Mouse (Mus musculus): ENCODE results near the gene Abhd17a. TPM values are rescaled to one million over a fixed set of nuclear protein-coding genes. Genes with fewer than 3 reads are reported as not detected.

The Abhd17a gene
- total and polyA plus RNA-seq, 3 experiments = 37.2 to 49.1 (median 48.0) TPM

DNA sequence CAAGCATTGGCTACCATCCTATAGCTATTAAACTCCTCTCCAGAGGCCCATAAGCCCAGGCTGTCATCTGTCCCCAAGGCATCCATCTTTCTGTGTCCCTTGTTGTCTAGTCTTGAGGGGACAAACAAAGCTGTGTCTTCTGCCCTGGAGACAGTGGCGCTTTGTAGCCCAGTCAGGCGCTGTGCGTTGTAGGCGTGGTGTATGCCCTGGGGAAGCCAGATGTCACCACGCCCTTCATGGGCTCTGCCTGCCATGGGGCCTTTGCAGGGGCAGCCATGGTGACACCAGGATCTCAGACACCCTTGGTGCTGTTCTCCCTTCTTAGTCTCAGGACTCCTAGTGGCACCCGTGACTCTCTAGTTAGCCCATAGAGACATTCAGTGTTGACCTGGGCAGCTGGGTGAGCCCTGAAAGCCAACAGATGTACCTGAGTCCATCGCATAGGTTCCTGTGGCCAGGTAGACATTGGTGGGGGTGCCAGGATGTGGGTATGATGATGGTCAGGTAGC is 13.9 kb upstream of the Abhd17a start:
- Histone ChIP-seq H3K27me3 (replicated peaks) (no peaks in the 10 kb centered on the region), H3K27ac (ENCODE audit: insufficient read depth, low read depth) (0 out of 2 replicates have a peak overlapping the region, but pooled peaks have one; percentile 43), H3K4me1 (ENCODE audit: control insufficient read depth in 1 of 2, insufficient read depth in 2 of 2) (peaks cover 15 to 37% of the 10 kb centered on the region in 2 experiments), H3K4me2 (ENCODE audit: insufficient read depth, low read depth, poor library complexity, severe bottlenecking) (peak overlapping the region; percentile 92), H3K36me3 (replicated peaks in 1 of 2; ENCODE audit: control insufficient read depth in 1 of 2, insufficient read depth in 1 of 2, low read length in 1 of 2) (peaks cover 34 to 47% of the 10 kb centered on the region in 2 experiments), H3K79me2 (replicated peaks; ENCODE audit: control insufficient read depth, extremely low read depth, insufficient read depth, poor library complexity, severe bottlenecking) (peaks cover 35% of the 10 kb centered on the region), H3K9me3 (replicated peaks; ENCODE audit: low read length) (no peaks in the 10 kb centered on the region), H3K9ac (ENCODE audit: insufficient read depth, low read depth) (peak overlapping the region; percentile 95), H3K4me3 (replicated peaks in 1 of 3; ENCODE audit: low read depth in 2 of 3, low read length in 2 of 3, poor library complexity in 1 of 3) (peak overlapping the region; percentile 60 to 92 (median 89))
- TF ChIP-seq TBP (conservative IDR thresholded peaks at IDR 0.05; ENCODE audit: low read depth, low read length) (no peak), ZC3H11A (IDR thresholded peaks at IDR 0.05; ENCODE audit: low read depth, low read length) (no peak), ZNF384 (IDR thresholded peaks at IDR 0.05; ENCODE audit: low read depth, low read length) (no peak), USF1 (IDR thresholded peaks at IDR 0.05; ENCODE audit: low read depth, low read length) (no peak)
- in situ Hi-C loops (cut with MboI; ENCODE audit: low pct_ligation_motif_present, low pct_unique_long_range_greater_than_20kb, low sequenced_read_pairs) (no loop called here), dilution Hi-C loops (cut with MboI; ENCODE audit: extremely low pct_ligation_motif_present, extremely low pct_unique_long_range_greater_than_20kb, low sequenced_read_pairs) (no loop called here)
- DNase-seq (ENCODE audit: extremely low read depth) = peak; percentile 51

DNA sequence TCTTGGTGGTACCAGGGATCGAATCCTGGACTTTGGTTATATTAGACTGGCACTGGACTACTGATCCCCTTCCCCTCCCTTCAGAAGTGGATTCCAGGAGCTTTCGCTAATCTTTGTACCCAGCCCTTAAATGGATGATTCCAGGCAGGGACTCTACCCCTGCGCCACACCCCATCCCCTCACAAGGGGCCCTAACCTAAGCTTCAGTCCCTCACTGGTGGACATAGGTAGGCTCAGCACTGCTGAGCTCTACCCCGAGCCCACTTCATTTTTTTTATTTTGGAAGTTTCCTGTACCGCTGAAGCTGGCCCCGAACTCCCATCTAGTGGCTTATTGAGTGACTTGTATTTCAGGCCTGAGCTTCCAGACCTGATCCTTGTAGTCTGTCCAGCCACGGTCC is 13.2 kb upstream of the Abhd17a start:
- peaks cover 15 to 32% of the 10 kb centered on the region in 2 experiments for H3K4me1 ChIP-seq (ENCODE audit: control insufficient read depth in 1 of 2, insufficient read depth in 2 of 2)
- H3K27ac ChIP-seq (ENCODE audit: insufficient read depth, low read depth) = peak overlapping the region; percentile 43
- peaks cover 27 to 40% of the 10 kb centered on the region in 2 experiments for H3K36me3 ChIP-seq (replicated peaks in 1 of 2; ENCODE audit: control insufficient read depth in 1 of 2, insufficient read depth in 1 of 2, low read length in 1 of 2)
- peak overlapping the region; percentile 92 for H3K4me2 ChIP-seq (ENCODE audit: insufficient read depth, low read depth, poor library complexity, severe bottlenecking)
- no peaks in the 10 kb centered on the region for H3K9me3 ChIP-seq (replicated peaks; ENCODE audit: low read length)
- H3K9ac ChIP-seq (ENCODE audit: insufficient read depth, low read depth) = peak overlapping the region; percentile 95
- TF ChIP-seq MAFK (IDR thresholded peaks at IDR 0.05; ENCODE audit: insufficient replicate concordance, low read length) = no peak
- TF ChIP-seq SMC3 (IDR thresholded peaks at IDR 0.05; ENCODE audit: low read depth, low read length) = no peak
- TF ChIP-seq ZC3H11A (IDR thresholded peaks at IDR 0.05; ENCODE audit: low read depth, low read length) = no peak
- TF ChIP-seq NELFE (IDR thresholded peaks at IDR 0.05; ENCODE audit: low read depth, low read length) = no peak
- no peak for TF ChIP-seq CHD2 (IDR thresholded peaks at IDR 0.05; ENCODE audit: low read length)
- TF ChIP-seq HCFC1 (IDR thresholded peaks at IDR 0.05; ENCODE audit: low read depth, low read length) = no peak
- TF ChIP-seq GABPA (IDR thresholded peaks at IDR 0.05; ENCODE audit: insufficient replicate concordance, low read depth, low read length) = no peak
- TF ChIP-seq SIN3A (IDR thresholded peaks at IDR 0.05; ENCODE audit: low read length) = no peak
- no peak for TF ChIP-seq KAT2A (IDR thresholded peaks at IDR 0.05; ENCODE audit: insufficient replicate concordance, low read length)
- TF ChIP-seq ZKSCAN1 (IDR thresholded peaks at IDR 0.05; ENCODE audit: borderline replicate concordance, low read depth, low read length) = no peak
- DNase-seq (ENCODE audit: extremely low read depth) = no peak
- dilution Hi-C loops (cut with MboI; ENCODE audit: extremely low pct_ligation_motif_present, extremely low pct_unique_long_range_greater_than_20kb, low sequenced_read_pairs) (no loop called here), in situ Hi-C loops (cut with MboI; ENCODE audit: low pct_ligation_motif_present, low pct_unique_long_range_greater_than_20kb, low sequenced_read_pairs) (no loop called here)
- H3K27me3 ChIP-seq (replicated peaks) = no peaks in the 10 kb centered on the region
- H3K79me2 ChIP-seq (replicated peaks; ENCODE audit: control insufficient read depth, extremely low read depth, insufficient read depth, poor library complexity, severe bottlenecking) = peaks cover 35% of the 10 kb centered on the region
- H3K4me3 ChIP-seq (replicated peaks in 1 of 3; ENCODE audit: low read depth in 2 of 3, low read length in 2 of 3, poor library complexity in 1 of 3) = peak overlapping the region; percentile 60 to 92 (median 89)

All from CH12.LX (cell line).